Mouse (Mus musculus) erythroblast, embryonic 14.5 days (primary cell): Measurements from ENCODE around the gene Paqr8.

Source experiments
- GATA1 ChIP-seq: IDR thresholded peaks from 2 replicates; pipeline ENCODE4 v1.6.1; 2012; ENCODE audit warnings: low read length, inconsistent platforms, mixed read lengths
- TAL1 ChIP-seq: IDR thresholded peaks from 3 replicates; pipeline ENCODE4 v1.6.1; 2012; ENCODE audit warnings: low read length, inconsistent platforms, mixed read lengths

DNA sequence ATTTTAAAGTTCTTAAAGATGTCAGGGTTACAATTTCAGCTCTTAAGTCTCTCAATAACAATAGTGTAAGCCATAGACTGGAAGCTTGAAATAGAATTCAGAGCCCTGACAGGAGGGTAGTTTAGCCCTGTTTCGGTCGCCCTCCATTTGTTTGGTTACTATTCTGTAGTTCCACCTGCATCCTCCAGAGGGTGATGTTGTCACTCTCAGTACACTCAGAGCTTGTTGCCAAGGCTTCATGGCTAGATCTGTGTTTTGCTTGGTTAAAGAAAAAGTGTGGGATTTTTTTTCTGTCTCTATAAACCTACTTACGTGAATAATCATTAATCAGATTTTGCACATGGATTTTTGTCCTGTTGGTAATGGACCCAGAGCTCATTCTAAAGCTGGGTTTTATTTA, 48.6 kb downstream of the Paqr8 start:
- TF ChIP-seq TAL1 (no peak), GATA1 (no peak)
